Mouse (Mus musculus): ENCODE results near the gene Haspin. TPM values are rescaled to one million over a fixed set of nuclear protein-coding genes. Genes with fewer than 3 reads are reported as not detected.
A peak's percentile ranks its signal among the peaks of the same experiment; 100 is the strongest.

Haspin gene
- polyA plus RNA-seq (2011; ENCODE audit: insufficient read depth, insufficient read length, low replicate concordance, missing spikeins), result 8.7 and 15.2 TPM in 2 replicates

- H3K27ac ChIP-seq (ENCODE audit: control insufficient read depth, insufficient read depth, low read depth, low read length, poor library complexity), result peak within 1 kb of the TSS; percentile 66; the same call in 1 of the 2 replicates
- TF ChIP-seq POLR2A (IDR thresholded peaks at IDR 0.05; ENCODE audit: borderline replicate concordance, control insufficient read depth, low read depth, low read length) (peak; percentile 89; the same call in 1 of the 2 replicates), CTCF (IDR thresholded peaks at IDR 0.05; ENCODE audit: control insufficient read depth, insufficient read depth, low read length) (peak; percentile 91)
- no peaks in the 10 kb centered on the region; the same call in none of the 2 replicates for H3K4me1 ChIP-seq (ENCODE audit: control insufficient read depth, insufficient read depth, low read length)
- peak within 1 kb of the TSS; percentile 95 for H3K4me3 ChIP-seq (replicated peaks; ENCODE audit: control insufficient read depth, low read depth, low read length)
- under 1% methylated on average over 84 of the region's 84 CpGs for WGBS
Measured at GRCm38 (mm10) chr11:73137591-73138501, at the start of gene Haspin. Gene Haspin (minus strand): TSS chr11:73138294.

DNA sequence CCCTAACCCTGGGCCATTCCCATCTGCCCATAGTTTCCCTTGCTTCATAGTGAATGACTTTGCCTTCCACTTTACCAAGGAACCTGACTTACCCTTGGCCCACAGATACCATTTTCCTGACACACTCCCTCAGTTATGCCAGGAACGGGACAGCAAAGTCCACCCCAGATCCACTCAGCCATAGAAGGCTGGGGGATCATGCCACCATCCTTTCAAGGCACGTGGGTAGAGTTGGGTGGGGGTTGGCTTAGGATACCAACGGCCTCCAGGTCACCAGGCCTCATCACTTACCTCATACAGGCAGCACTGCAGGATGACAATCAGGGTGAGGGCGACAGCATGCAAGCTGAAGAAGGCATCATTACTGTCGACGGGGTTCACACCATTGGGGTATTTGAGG lies 49.1 kb upstream of the Haspin start:
- Histone ChIP-seq H3K27ac (ENCODE audit: control insufficient read depth, insufficient read depth, low read depth, low read length, poor library complexity) (no peak overlapping the region), H3K4me3 (replicated peaks; ENCODE audit: control insufficient read depth, low read depth, low read length) (no peak overlapping the region), H3K4me1 (ENCODE audit: control insufficient read depth, insufficient read depth, low read length) (peaks cover 3% of the 10 kb centered on the region)
- 84% methylated on average over 6 of the region's 6 CpGs for WGBS
- TF ChIP-seq POLR2A (IDR thresholded peaks at IDR 0.05; ENCODE audit: borderline replicate concordance, control insufficient read depth, low read depth, low read length) (no peak), CTCF (IDR thresholded peaks at IDR 0.05; ENCODE audit: control insufficient read depth, insufficient read depth, low read length) (no peak)

DNA sequence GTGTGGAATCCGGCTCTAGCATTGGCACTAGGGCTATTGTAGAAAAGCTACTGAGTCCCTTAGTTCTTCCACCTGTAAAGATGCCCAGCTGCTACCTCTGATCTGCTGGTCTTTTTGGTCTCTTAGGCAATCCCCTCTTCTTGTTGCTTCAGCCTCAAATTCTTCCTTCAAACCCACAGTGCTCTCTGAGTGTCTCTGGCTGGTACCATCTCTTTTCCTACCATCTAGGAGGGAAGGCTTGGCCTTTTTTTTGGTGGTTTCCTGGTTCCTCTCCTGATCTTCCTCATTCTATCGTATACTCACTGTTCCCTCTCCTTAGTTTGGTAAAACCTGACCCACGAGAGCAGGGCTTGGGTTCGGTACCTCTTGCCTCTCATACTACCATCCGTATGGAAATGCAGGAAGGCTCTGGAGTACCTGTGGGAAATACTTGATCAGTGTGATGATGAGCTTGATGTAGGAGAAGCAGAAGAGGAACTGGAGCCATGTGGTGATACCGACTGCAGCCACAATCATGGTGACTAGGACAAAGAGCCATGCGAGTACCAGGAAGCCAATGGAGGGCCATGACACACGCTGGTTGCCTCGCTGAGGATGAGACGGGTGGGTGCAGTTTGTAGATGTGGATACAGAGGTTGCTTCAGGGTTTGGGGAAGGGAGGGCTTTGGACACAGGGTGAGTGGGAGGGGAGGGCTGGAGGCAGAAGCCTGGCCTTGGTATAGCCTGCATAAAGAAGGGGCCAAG lies 48.0 kb upstream of the Haspin start:
- Histone ChIP-seq H3K4me3 (replicated peaks; ENCODE audit: control insufficient read depth, low read depth, low read length) (no peak overlapping the region), H3K27ac (ENCODE audit: control insufficient read depth, insufficient read depth, low read depth, low read length, poor library complexity) (0 out of 2 replicates have a peak overlapping the region, but pooled peaks have one; percentile 1), H3K4me1 (ENCODE audit: control insufficient read depth, insufficient read depth, low read length) (peaks cover 3% of the 10 kb centered on the region)
- WGBS, result 54% methylated on average over 10 of the region's 10 CpGs
- TF ChIP-seq CTCF (IDR thresholded peaks at IDR 0.05; ENCODE audit: control insufficient read depth, insufficient read depth, low read length) (no peak), POLR2A (IDR thresholded peaks at IDR 0.05; ENCODE audit: borderline replicate concordance, control insufficient read depth, low read depth, low read length) (no peak)

DNA sequence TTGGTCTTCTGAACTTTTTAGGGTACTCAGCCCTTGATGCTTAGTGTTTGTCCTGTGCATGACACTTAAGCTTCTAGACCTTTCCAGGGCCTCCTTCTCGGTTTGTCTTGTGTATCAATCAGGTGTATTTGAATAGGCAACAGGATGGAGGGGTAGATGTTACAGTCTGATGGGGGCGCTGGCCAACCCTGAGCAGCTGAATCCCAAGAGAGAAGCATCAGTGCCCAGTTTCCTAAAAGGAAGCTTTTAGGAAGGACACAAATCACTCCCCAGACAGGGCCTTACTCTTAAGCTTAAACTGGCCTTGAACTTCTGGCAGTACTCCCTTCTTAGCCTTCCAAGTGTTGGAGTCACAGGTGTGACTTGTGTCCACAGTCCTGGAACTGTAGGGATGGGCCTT lies 39.8 kb upstream of the Haspin start:
- H3K27ac ChIP-seq (ENCODE audit: control insufficient read depth, insufficient read depth, low read depth, low read length, poor library complexity), result no peak overlapping the region
- no peaks in the 10 kb centered on the region; the same call in 1 of the 2 replicates for H3K4me1 ChIP-seq (ENCODE audit: control insufficient read depth, insufficient read depth, low read length)
- H3K4me3 ChIP-seq (replicated peaks; ENCODE audit: control insufficient read depth, low read depth, low read length), result peak overlapping the region; percentile 79
- WGBS, result 31% methylated on average over 2 of the region's 2 CpGs
- TF ChIP-seq CTCF (IDR thresholded peaks at IDR 0.05; ENCODE audit: control insufficient read depth, insufficient read depth, low read length) (no peak), POLR2A (IDR thresholded peaks at IDR 0.05; ENCODE audit: borderline replicate concordance, control insufficient read depth, low read depth, low read length) (no peak)

DNA sequence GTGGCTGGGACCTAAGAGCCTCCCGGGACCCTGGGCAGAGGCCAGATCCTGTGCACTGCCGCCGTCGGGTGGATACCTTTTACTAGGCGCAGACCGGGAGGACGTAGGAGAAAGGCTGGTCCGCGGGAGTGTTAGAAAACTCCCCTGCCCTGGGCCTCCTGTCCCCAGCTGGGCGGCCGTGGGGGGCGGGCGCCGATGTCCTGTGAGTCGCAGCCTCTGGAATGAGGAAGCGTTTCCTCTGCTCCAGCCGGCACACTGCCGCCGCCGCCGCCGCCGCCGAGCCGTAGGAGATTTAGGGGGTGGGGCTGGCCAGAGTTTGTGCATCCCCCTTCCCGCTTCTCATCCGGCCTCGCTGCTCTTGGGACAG lies 39.4 kb upstream of the Haspin start:
- H3K4me1 ChIP-seq (ENCODE audit: control insufficient read depth, insufficient read depth, low read length), result no peaks in the 10 kb centered on the region; the same call in 1 of the 2 replicates
- no peak for TF ChIP-seq CTCF (IDR thresholded peaks at IDR 0.05; ENCODE audit: control insufficient read depth, insufficient read depth, low read length)
- no peak for TF ChIP-seq POLR2A (IDR thresholded peaks at IDR 0.05; ENCODE audit: borderline replicate concordance, control insufficient read depth, low read depth, low read length)
- peak overlapping the region; percentile 79 for H3K4me3 ChIP-seq (replicated peaks; ENCODE audit: control insufficient read depth, low read depth, low read length)
- H3K27ac ChIP-seq (ENCODE audit: control insufficient read depth, insufficient read depth, low read depth, low read length, poor library complexity), result peak overlapping the region; percentile 44
- WGBS, result under 1% methylated on average over 28 of the region's 28 CpGs

DNA sequence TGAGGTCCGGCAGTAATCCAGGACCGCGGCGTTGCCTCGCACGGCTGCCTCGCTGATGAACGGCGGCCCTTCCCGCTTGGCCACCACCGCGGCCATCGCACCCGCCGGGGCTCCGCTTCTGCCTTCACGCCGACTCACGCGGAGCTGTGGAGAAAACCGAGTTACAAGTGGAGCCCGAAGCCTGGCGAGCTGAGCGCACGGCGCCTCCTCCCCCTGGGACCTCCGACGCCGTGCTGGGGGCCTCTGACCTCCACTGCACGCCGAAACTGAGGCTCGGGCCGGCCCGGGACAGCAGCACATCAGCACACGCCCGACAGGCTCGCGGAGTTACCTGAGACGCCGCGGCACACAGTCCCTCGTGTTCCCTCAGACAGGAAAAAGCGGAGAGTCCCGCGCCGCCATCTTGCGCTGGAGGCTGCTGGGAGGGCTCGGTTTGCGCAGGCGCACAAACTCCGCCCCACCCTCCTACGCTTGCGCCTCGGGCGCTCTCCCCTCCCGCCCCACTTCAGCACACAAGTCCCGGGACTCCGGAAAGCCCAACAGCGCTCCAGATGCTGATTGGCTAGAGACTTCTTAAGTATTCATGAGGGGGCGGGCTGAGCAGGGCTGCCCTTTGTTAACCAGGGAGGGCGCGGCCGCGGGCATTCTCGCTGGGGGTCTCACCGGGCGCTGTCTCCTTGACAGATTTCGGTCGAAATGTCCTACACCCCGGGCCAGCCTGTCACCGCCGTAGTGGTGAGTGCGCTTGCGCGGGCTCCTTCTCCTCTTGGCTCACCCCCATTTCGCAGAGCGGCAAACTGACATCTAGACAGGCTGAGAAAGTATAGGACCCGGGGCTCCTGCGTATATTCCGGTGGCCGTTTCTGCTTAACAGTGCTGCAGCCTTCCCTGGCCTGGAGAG lies 38.8 kb upstream of the Haspin start, which contains the start of the genes Emc6 and Tax1bp3:
Gene Emc6, minus strand, starts transcription at position 430 of the 901 bp plus-strand sequence.
Gene Tax1bp3, plus strand, starts transcription at position 476 of the 901 bp plus-strand sequence.
- TF ChIP-seq CTCF (IDR thresholded peaks at IDR 0.05; ENCODE audit: control insufficient read depth, insufficient read depth, low read length), result no peak
- TF ChIP-seq POLR2A (IDR thresholded peaks at IDR 0.05; ENCODE audit: borderline replicate concordance, control insufficient read depth, low read depth, low read length), result peak; percentile 54; the same call in 1 of the 2 replicates
- peak within 1 kb of the TSS; percentile 92 for H3K4me3 ChIP-seq (replicated peaks; ENCODE audit: control insufficient read depth, low read depth, low read length)
- H3K27ac ChIP-seq (ENCODE audit: control insufficient read depth, insufficient read depth, low read depth, low read length, poor library complexity), result peak within 1 kb of the TSS; percentile 62
- under 1% methylated on average over 81 of the region's 81 CpGs for WGBS
- no peaks in the 10 kb centered on the region; the same call in 1 of the 2 replicates for H3K4me1 ChIP-seq (ENCODE audit: control insufficient read depth, insufficient read depth, low read length)

GRCm38 (mm10) chr11:73176186-73176585 lies 38.1 kb upstream of the Haspin start:
- Histone ChIP-seq H3K27ac (ENCODE audit: control insufficient read depth, insufficient read depth, low read depth, low read length, poor library complexity) (peak overlapping the region; percentile 62), H3K4me1 (ENCODE audit: control insufficient read depth, insufficient read depth, low read length) (no peaks in the 10 kb centered on the region; the same call in 1 of the 2 replicates)

More at GRCm38 (mm10) chr11:73176186-73176585, 38.1 kb upstream of the Haspin start:
- WGBS, result under 1% methylated on average over 15 of the region's 15 CpGs
- TF ChIP-seq CTCF (IDR thresholded peaks at IDR 0.05; ENCODE audit: control insufficient read depth, insufficient read depth, low read length) (no peak), POLR2A (IDR thresholded peaks at IDR 0.05; ENCODE audit: borderline replicate concordance, control insufficient read depth, low read depth, low read length) (no peak)
- peak overlapping the region; percentile 92 for H3K4me3 ChIP-seq (replicated peaks; ENCODE audit: control insufficient read depth, low read depth, low read length)

Data from bone marrow, adult 2 months (tissue).